Mouse (Mus musculus): ENCODE data around the gene Mfsd12. TPM values are rescaled to one million over a fixed set of nuclear protein-coding genes. Genes with fewer than 3 reads are reported as not detected.
A peak's percentile ranks its signal among the peaks of the same experiment; 100 is the strongest.

The Mfsd12 gene
- polyA plus RNA-seq, 1 experiment = 21.7 TPM

GRCm38 (mm10) chr10:81379183-81379553 is 21.9 kb downstream of the Mfsd12 start:
- Histone ChIP-seq H3K36me3 (ENCODE audit: control insufficient read depth, insufficient read depth) (no peaks in the 10 kb centered on the region), H3K79me2 (ENCODE audit: control insufficient read depth, insufficient read depth) (peaks cover 39% of the 10 kb centered on the region), H3K4me2 (ENCODE audit: low read depth) (peak overlapping the region; percentile 62), H3K27me3 (ENCODE audit: control insufficient read depth, insufficient read depth, insufficient read length) (no peaks in the 10 kb centered on the region), H3ac (ENCODE audit: control insufficient read depth, insufficient read length) (no peak overlapping the region), H3K4me3 (peak overlapping the region; percentile 88)
- no peak for TF ChIP-seq MYOG (IDR thresholded peaks at IDR 0.05; ENCODE audit: control insufficient read depth in 1 of 3, insufficient read depth in 1 of 3, insufficient read length in 2 of 3, low read depth in 2 of 3)
- TF ChIP-seq MAX (IDR thresholded peaks at IDR 0.05; ENCODE audit: low read depth) = no peak
- TF ChIP-seq CEBPB (IDR thresholded peaks at IDR 0.05; ENCODE audit: insufficient read depth, poor library complexity, severe bottlenecking) = no peak
- TF ChIP-seq POLR2AphosphoS2 (IDR thresholded peaks at IDR 0.05; ENCODE audit: insufficient read length, low read depth) = no peak
- TF ChIP-seq TCF3 (IDR thresholded peaks at IDR 0.05; ENCODE audit: insufficient read length, low read depth) = no peak
- no peak for TF ChIP-seq USF1 (IDR thresholded peaks at IDR 0.05; ENCODE audit: low read depth)
- TF ChIP-seq REST (IDR thresholded peaks at IDR 0.05; ENCODE audit: insufficient read depth, insufficient read length) = no peak

- Histone ChIP-seq H3K36me3 (ENCODE audit: control insufficient read depth, insufficient read depth) (no peaks in the 10 kb centered on the region), H3K27me3 (ENCODE audit: control insufficient read depth, insufficient read depth, insufficient read length) (no peaks in the 10 kb centered on the region), H3K79me2 (ENCODE audit: control insufficient read depth, insufficient read depth) (peaks cover 37% of the 10 kb centered on the region), H3K4me2 (ENCODE audit: low read depth) (no peak overlapping the region), H3K4me3 (no peak overlapping the region), H3ac (ENCODE audit: control insufficient read depth, insufficient read length) (no peak overlapping the region)
- TF ChIP-seq TCF3 (IDR thresholded peaks at IDR 0.05; ENCODE audit: insufficient read length, low read depth) (no peak), POLR2AphosphoS2 (IDR thresholded peaks at IDR 0.05; ENCODE audit: insufficient read length, low read depth) (no peak), USF1 (IDR thresholded peaks at IDR 0.05; ENCODE audit: low read depth) (no peak), MYOD1 (IDR thresholded peaks at IDR 0.05; ENCODE audit: control insufficient read depth in 1 of 3, insufficient read length in 2 of 3, low read depth in 2 of 3) (no peak), CEBPB (IDR thresholded peaks at IDR 0.05; ENCODE audit: insufficient read depth, poor library complexity, severe bottlenecking) (no peak), E2F4 (IDR thresholded peaks at IDR 0.05; ENCODE audit: insufficient read depth) (no peak), MYOG (IDR thresholded peaks at IDR 0.05; ENCODE audit: control insufficient read depth in 1 of 3, insufficient read depth in 1 of 3, insufficient read length in 2 of 3, low read depth in 2 of 3) (no peak), SRF (IDR thresholded peaks at IDR 0.05; ENCODE audit: control insufficient read depth, insufficient read length, low read depth) (no peak), TCF12 (IDR thresholded peaks at IDR 0.05; ENCODE audit: insufficient read depth, poor library complexity, severe bottlenecking) (no peak)
These were observed 22.6 kb downstream of the Mfsd12 start for GRCm38 (mm10) chr10:81379809-81380378.

GRCm38 (mm10) chr10:81382039-81382438 is 24.7 kb downstream of the Mfsd12 start:
- peaks cover 26% of the 10 kb centered on the region for H3K79me2 ChIP-seq (ENCODE audit: control insufficient read depth, insufficient read depth)
- no peaks in the 10 kb centered on the region for H3K27me3 ChIP-seq (ENCODE audit: control insufficient read depth, insufficient read depth, insufficient read length)
- H3K4me2 ChIP-seq (ENCODE audit: low read depth) = no peak overlapping the region
- peaks cover 8% of the 10 kb centered on the region for H3K36me3 ChIP-seq (ENCODE audit: control insufficient read depth, insufficient read depth)
- TF ChIP-seq TCF3 (IDR thresholded peaks at IDR 0.05; ENCODE audit: insufficient read length, low read depth) = no peak
- no peak for TF ChIP-seq SRF (IDR thresholded peaks at IDR 0.05; ENCODE audit: control insufficient read depth, insufficient read length, low read depth)
- TF ChIP-seq MYOG (IDR thresholded peaks at IDR 0.05; ENCODE audit: control insufficient read depth in 1 of 3, insufficient read depth in 1 of 3, insufficient read length in 2 of 3, low read depth in 2 of 3) = no peak
- no peak for TF ChIP-seq MAX (IDR thresholded peaks at IDR 0.05; ENCODE audit: low read depth)
- no peak for TF ChIP-seq REST (IDR thresholded peaks at IDR 0.05; ENCODE audit: insufficient read depth, insufficient read length)
- no peak for TF ChIP-seq MYOD1 (IDR thresholded peaks at IDR 0.05; ENCODE audit: control insufficient read depth in 1 of 3, insufficient read length in 2 of 3, low read depth in 2 of 3)
- no peak for TF ChIP-seq USF1 (IDR thresholded peaks at IDR 0.05; ENCODE audit: low read depth)
- no peak overlapping the region for H3K4me3 ChIP-seq
- no peak overlapping the region for H3ac ChIP-seq (ENCODE audit: control insufficient read depth, insufficient read length)

GRCm38 (mm10) chr10:81383802-81384604 is 26.7 kb downstream of the Mfsd12 start, which contains the start of the genes Dohh and Gm48551:
TSS of gene Dohh (plus strand) at chr10:81384428.
TSS of gene Gm48551 (plus strand) at chr10:81384466.
- Histone ChIP-seq H3K79me2 (ENCODE audit: control insufficient read depth, insufficient read depth) (peaks cover 16% of the 10 kb centered on the region), H3K27me3 (ENCODE audit: control insufficient read depth, insufficient read depth, insufficient read length) (no peaks in the 10 kb centered on the region), H3K36me3 (ENCODE audit: control insufficient read depth, insufficient read depth) (peaks cover 12% of the 10 kb centered on the region), H3K4me3 (peak within 1 kb of the TSS; percentile 95), H3ac (ENCODE audit: control insufficient read depth, insufficient read length) (peak within 1 kb of the TSS; percentile 55), H3K4me2 (ENCODE audit: low read depth) (peak within 1 kb of the TSS; percentile 88)
- TF ChIP-seq TCF3 (IDR thresholded peaks at IDR 0.05; ENCODE audit: insufficient read length, low read depth) (no peak), USF1 (IDR thresholded peaks at IDR 0.05; ENCODE audit: low read depth) (peak; percentile 99), MYOG (IDR thresholded peaks at IDR 0.05; ENCODE audit: control insufficient read depth in 1 of 3, insufficient read depth in 1 of 3, insufficient read length in 2 of 3, low read depth in 2 of 3) (peak in 1 of 3 experiments; percentile 35), TCF12 (IDR thresholded peaks at IDR 0.05; ENCODE audit: insufficient read depth, poor library complexity, severe bottlenecking) (no peak), SRF (IDR thresholded peaks at IDR 0.05; ENCODE audit: control insufficient read depth, insufficient read length, low read depth) (peak; percentile 84), CEBPB (IDR thresholded peaks at IDR 0.05; ENCODE audit: insufficient read depth, poor library complexity, severe bottlenecking) (no peak), REST (IDR thresholded peaks at IDR 0.05; ENCODE audit: insufficient read depth, insufficient read length) (peak; percentile 17), MAX (IDR thresholded peaks at IDR 0.05; ENCODE audit: low read depth) (no peak), POLR2A (IDR thresholded peaks at IDR 0.05; ENCODE audit: insufficient read length, low read depth) (peak; percentile 87), MYOD1 (IDR thresholded peaks at IDR 0.05; ENCODE audit: control insufficient read depth in 1 of 3, insufficient read length in 2 of 3, low read depth in 2 of 3) (no peak), E2F4 (IDR thresholded peaks at IDR 0.05; ENCODE audit: insufficient read depth) (no peak), POLR2AphosphoS2 (IDR thresholded peaks at IDR 0.05; ENCODE audit: insufficient read length, low read depth) (peak; percentile 47)
